Mouse (Mus musculus): ENCODE results near the gene Gm17428.
"Not testable (repeated sequence)": the region's sequence is repeated elsewhere in the genome, so short reads cannot be mapped to it uniquely, and the experiment has no call there.

Gene Gm17428

GRCm38 (mm10) chr14:54976633-54977032 lies at the start of gene Gm17428:
Gene Gm17428, plus strand, starts transcription at chr14:54976933.
- DNase-seq (ENCODE audit: low spot score in 2 of 2) = no peak

DNA sequence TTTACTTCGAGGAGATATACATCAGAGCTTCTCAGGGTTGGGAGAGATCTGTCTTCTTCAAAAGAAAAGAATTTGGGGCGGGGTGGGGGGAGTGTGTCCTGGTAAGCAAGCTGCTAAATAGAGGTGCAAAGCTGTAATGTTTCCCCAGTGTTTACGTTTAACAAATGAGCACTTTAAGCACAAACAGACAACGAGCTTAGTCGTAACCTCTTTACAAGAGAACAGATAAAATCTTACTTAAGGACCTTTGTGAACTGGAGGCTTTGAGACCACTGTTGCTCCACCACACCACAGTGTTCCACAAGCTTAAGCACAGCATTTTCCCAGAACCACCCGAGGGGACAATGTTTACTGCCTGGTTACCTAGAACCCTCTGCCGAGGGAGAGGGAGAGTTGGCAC lies 49.4 kb upstream of the Gm17428 start:
- no peak for DNase-seq (ENCODE audit: low spot score in 2 of 2)

DNA sequence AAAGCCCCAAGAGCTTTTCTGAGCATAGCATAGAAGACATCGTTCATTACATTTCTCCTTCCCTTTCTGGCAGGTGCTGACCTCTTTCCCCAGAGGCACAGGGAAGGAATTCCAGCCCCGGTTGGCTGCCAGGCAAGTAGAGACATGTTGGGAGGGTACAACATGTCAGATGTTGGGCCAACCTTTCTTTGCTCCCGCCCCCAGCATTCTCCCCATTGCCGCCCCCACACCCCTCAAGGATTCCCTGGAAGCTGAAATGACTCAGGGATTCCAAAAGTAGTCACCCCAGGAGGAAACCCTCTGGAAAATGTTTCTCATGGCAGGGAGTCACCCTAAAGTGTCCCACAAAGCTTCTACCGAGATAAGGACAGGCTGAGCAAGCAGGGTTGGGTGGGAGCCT lies 46.9 kb upstream of the Gm17428 start:
- no peak for DNase-seq (ENCODE audit: low spot score in 2 of 2)

DNA sequence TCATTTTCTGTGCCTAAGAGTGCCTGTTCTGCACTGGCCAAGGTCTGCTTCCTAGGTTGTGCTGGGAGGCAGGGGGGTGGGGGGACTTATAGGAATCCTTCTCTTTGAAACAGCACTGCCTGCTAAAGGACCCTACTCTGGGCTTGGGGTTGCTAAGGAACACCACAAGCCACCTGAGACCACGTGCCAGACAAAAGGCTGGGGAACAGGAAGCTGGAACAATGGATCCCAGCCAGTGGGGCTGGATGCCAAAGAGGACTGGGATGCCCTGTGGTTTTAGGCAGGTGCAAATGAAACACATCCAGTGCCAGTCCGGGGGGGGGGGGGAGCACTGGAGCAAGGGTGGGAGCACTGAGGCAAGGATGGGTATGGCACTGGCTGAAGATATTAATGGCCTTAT lies 46.3 kb upstream of the Gm17428 start:
- DNase-seq (ENCODE audit: low spot score in 2 of 2) = no peak

- no peak for DNase-seq (ENCODE audit: low spot score in 2 of 2)
Observed at GRCm38 (mm10) chr14:54932645-54933150, 44.0 kb upstream of the Gm17428 start, which contains the start of gene Il25. Gene Il25, plus strand, starts transcription at chr14:54932695.

DNA sequence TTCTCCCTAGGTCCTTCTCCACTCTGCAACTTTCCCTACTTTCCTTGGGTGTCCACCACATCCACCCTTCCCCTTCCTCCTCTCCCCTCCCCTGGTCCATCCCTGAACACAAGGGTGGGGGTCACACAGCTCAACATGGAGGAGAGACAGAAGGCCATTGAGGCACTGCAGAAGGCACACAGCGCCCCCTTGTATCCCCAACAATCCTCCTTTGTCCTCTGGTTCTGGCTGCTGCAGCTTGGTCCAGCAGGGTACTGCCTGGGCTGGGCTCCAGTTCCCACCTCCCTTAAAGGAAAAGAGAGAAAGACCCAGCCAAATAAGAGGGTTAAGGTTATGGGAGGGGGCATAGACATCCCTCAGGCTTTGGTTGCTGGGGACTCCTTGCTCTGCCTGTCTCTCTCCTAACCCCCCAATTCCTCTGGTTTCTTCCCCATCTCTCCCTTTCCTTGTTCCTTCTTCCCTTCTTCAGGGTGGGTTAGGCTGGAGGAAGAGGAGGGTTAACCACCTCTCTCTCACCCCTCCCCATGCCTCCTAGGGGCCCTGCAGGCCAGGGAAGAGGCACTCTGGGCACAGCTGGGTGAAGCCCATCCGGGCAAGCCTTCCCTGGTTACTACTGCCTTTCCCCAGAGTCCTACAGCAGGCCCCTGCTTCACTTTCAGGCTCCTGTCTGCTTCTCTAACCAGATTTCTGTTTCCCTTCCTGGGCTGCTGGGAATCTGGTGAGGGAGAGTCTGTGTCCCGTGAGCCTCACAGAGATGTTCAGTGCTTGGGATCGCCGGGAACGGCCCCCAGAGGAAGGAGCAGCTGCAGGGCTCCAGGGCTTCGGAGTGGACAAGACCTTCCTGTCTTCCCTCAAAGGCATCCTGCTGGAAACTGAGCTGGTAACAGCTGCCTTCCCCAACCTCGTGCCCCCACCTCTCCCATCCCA lies 40.6 kb upstream of the Gm17428 start, which contains the start of gene Cmtm5:
Gene Cmtm5 (plus strand): TSS at position 358 of the 927 bp plus-strand sequence.
- DNase-seq (ENCODE audit: low spot score in 2 of 2) = peak; percentile 71 to 79

DNA sequence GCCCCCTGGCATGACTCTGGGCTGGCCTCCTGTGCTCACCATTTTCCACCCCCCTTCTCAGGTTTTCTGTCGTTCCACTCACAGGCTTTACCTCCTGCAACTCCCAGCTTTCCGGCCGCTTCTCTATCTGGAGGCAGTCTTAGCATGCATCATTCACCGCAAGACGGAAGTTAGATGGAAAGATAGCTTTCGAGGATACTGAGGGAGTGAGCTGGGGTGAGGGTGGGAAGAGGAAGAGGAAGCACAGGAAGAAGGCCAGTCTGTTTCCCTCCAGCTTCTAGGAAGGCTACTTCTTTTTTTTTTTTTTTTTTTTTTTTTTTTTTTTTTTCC lies 39.9 kb upstream of the Gm17428 start:
- no peak for DNase-seq (ENCODE audit: low spot score in 2 of 2)

DNA sequence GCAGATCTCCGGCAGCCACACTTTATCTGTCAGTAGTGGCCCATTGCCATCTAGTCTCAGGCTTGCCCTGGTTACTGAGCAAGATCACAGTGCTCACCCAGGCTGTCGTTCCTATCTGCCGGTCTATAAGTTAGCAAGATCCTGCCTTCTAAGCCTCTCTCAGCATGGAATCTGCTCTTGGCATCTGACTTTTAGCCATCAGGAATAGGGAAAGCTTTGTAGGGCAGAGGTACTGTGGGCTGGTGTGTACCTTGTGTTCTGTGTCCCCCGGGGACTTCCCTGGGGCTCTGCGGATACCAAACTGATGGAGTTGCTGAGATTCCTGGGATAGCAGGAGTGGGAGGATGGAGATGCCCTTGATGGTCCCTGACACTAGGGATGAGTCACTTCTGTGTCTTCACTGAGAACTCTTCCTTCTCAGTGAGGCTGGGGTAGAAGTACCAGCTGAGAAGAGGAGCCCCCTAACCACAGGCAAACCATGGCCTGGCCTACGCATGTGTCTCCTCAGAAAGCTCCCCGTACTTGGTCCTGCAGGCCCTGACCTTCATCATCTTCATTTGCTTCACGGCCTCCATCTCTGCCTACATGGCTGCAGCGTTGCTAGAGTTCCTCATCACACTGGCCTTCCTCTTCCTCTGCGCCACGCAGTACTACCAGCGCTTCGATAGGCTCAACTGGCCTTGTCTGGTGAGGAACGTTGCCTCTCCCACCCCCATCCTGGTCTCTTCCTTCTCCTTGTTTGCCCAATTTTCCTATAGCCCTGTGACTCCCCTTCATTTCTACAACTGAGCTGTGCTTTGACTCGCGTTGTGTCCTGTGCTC lies 39.2 kb upstream of the Gm17428 start:
- no peak for DNase-seq (ENCODE audit: low spot score in 2 of 2)

DNA sequence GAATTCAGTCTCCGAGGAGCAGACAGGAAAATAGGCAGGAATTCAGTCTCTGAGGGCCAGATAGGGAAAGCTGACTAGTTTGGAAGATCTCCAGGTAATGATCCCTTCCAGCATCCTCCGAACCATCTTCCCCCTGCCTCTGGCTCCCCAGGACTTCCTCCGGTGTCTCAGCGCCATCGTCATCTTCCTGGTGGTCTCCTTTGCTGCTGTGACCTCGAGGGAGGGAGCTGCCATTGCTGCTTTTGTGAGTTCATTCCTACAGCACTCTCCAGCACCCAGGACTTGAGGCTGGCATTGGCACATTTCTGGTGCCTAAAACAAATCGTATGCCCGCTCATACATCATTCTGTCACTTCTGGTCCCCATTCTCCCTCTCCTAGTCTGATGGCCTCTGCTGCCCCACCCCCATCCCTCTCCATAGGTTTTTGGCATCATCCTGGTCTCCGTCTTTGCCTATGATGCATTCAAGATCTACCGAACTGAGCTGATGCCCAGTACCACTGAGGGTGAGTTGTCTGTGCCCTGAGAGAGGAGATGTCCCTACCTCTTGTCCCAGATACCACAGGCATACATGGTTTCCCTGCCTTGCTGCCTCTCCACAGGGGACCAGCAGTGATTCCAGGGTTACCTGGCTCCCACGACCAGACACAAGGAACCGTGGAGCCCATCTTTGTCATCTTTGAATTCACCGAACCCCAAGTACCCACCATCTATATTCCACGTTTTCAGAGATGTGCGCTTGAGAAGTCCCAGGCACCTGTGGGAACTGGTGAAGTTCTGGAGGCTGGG lies 38.1 kb upstream of the Gm17428 start:
- no peak for DNase-seq (ENCODE audit: low spot score in 2 of 2)

DNA sequence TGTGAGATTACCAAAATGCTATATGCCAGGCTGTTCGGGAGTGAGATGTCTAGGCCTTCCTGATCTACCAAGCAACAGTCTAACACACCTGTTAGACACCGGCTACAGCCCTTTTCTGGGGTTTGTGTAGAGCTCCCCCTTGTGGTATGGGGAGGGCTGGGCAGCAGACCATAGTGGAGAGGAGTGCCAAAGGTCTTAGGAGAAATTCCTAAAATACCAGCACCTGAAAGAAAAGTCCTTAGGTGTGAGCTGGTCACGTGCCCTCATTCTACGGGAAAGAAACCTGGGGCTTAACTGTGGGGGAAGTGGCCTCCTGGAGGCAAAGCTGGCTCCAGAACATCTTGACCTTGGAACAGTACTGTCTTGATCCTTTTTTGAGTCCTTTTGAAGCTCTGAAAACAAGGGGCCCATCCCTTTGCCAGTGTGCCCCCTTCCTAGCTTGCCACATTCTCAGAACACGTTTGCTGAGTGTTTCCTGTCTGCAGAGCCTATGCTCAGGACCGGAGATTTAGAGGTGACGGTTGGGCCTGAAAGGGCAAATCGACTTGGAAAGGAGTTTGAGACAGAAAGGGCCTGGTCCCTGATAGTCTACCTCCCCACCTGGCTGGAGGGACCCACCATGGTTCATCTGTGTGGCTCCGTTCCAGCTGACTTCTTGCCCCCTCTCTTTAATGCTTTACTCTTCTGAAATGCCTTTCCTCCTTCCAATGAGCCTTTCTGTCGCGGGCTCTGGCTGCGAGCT lies 37.1 kb upstream of the Gm17428 start:
- peak in 1 of 2 experiments; percentile 34 for DNase-seq (ENCODE audit: low spot score in 2 of 2)

GRCm38 (mm10) chr14:54940176-54940530 lies 36.6 kb upstream of the Gm17428 start:
- DNase-seq (ENCODE audit: low spot score in 2 of 2) = no peak

DNA sequence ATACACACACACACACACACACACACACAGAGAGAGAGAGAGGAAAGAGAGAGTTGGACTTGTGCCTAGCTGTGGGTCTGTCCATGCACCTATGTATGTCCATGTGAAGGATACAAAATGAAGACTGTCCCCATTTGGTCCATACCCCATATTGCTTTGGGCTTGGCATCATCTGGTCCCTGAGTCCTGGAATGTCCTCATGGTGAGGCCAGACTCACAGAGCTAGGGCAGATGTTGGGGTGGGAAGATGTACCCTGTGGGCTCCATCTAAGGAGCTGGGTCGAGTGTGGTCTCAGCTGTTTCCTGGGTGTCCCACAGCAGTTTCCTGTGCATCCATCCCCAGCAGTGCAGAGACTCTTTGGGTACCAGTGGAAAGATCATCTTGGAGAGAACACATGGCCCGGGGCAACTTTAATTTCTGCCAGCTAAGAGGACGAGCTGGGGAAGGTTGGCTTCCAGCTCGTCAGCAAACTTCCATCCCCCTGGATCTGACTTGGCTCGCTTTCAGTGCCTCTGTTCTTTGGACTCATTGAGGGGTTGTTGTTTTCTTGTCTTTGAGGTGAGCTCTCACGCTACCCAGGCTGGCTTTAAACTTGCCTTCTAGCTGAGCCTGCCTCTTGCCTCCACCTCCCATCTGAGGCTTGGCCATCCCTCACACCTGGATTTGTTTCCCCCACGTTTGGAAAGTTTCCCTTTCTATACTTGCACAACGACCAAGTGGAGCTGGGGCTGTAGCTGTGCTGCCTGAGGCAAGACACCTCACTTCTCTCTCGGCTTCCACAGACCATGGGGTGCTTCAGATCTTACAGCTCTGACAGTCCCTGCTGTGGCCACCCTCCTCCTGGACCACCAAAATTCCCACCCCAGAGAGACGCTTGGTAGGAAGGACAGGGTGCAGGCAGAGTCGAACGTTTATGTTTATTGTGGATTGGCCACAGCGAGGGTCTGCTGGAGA lies 35.4 kb upstream of the Gm17428 start:
- no peak for DNase-seq (ENCODE audit: low spot score in 2 of 2)

GRCm38 (mm10) chr14:54942479-54942878 lies 34.3 kb upstream of the Gm17428 start:
- DNase-seq (ENCODE audit: low spot score in 2 of 2) = no peak

- no peak for DNase-seq (ENCODE audit: low spot score in 2 of 2)
Observed at GRCm38 (mm10) chr14:54943971-54944370, 32.8 kb upstream of the Gm17428 start.

DNA sequence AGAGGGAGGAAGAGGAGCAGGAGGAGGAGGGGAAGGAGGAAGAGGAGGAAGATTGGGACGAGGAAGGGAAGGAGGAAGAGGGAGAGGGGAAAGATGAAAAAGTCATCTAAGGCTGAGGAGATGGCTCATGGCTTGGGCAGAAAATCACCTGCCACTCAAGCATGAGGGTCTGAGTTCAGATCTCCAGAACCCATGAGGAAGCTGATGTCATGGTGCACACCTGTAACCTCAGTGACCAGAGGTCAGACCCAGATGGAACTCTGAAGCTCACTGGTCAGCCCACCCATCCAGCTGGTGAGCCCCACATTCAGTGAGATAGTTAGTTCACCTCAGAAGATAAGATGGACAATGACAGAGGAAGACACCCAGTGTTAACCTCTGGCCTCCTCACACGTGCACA lies 31.8 kb upstream of the Gm17428 start:
- DNase-seq (ENCODE audit: low spot score in 2 of 2) = no peak

DNA sequence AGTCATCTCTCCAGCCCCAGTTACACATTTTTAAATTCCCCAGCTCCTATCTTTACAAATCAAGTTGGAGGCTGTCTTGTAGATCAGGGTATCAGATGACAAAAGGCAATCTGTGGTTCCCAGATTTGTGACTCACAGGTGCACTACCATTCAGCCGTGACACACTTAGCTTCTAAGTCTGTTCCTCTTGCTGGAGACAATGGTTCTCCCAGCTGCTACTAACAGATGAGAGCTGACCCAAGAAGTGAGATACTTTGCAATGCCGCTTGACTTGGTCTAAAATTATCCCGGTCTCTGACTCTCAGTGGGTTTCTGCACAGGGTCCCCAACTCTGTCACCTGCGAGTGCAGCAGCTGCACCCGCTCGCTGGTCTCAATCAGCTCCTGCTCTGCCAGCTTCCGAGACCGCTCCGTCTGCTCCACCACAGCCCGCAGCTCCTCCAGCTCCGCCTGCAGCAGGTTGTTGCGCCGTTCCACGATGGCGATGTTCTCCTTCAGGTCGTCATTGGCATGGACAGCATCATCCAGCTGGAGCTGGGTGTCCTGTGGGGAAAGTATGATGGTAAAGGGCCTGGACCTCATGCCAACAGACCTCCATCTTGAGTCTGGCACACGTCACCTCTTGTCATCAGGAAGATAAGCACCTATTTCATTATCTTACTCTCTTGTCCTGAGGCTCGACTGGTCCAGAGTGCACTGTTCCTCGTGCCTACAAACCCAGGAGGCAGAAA lies 30.6 kb upstream of the Gm17428 start:
- DNase-seq (ENCODE audit: low spot score in 2 of 2) = no peak

GRCm38 (mm10) chr14:54947008-54947407 lies 29.7 kb upstream of the Gm17428 start:
- DNase-seq (ENCODE audit: low spot score in 2 of 2) = not testable (repeated sequence)

GRCm38 (mm10) chr14:54948781-54949180 lies 28.0 kb upstream of the Gm17428 start:
- no peak for DNase-seq (ENCODE audit: low spot score in 2 of 2)

GRCm38 (mm10) chr14:54950493-54950892 lies 26.2 kb upstream of the Gm17428 start:
- no peak for DNase-seq (ENCODE audit: low spot score in 2 of 2)

Data from frontal cortex, postnatal 10 days (tissue).